Mouse (Mus musculus) MEL (cell line): ENCODE data around the gene Aplf.

Experiments used
- CTCF ChIP-seq, 3 experiments: IDR thresholded peaks in 2 of 3; conservative IDR thresholded peaks in 1 of 3; 2 replicates each; pipeline ENCODE4 v1.5.1; 2011 to 2012; ENCODE audit warnings: low read length in 3 of 3, low read depth in 2 of 3, mild to moderate bottlenecking in 2 of 3, improper control_type of control experiment in 1 of 3, inconsistent platforms in 1 of 3, mixed read lengths in 1 of 3, moderate library complexity in 1 of 3; ENCODE audit not compliant: control insufficient read depth in 1 of 3, insufficient read depth in 1 of 3, poor library complexity in 1 of 3, severe bottlenecking in 1 of 3
- SIN3A ChIP-seq: IDR thresholded peaks from 2 replicates; pipeline ENCODE4 v1.6.1; 2012; ENCODE audit warnings: low read length, improper control_type of control experiment, inconsistent platforms

DNA sequence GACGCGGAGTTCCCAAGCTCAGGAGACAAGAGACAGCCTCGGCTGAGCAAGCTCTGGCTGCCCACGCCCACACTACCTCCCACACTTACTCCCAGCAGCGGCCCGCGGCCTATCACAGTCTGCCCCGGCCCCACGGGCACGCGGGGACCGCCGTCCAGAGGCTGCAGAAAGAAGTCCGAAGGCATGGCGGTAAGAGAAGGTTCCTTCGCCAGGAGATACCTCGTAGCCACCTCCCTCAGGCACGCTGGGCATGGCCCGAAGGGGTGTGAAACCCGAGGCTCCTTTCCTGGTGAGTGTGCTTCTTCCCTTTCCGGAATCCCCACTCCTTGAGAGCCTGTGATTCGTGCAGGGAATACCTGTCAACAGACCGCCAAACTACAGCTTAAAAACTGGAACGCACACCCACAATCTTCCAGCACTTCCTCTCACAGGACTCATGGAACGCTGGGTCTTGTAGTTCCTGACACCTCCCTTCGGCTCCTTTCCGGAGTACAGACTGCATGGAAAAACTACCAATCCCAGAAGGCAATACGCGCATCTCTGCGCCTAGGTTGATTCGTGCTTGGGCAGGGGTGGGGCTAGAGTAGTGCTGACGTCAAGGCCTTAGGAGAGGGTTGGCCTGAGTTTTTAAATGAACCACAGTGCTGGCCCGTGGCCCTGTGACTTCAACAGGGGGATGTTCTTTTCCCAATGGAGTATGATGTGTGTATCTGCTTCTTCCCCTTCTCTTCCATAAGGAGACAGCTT is at the start of gene Aplf:
- TF ChIP-seq CTCF (IDR thresholded peaks at IDR 0.05 in 2 of 3, conservative IDR thresholded peaks at IDR 0.05 in 1 of 3; ENCODE audit: control insufficient read depth in 1 of 3, insufficient read depth in 1 of 3, low read depth in 2 of 3, low read length in 3 of 3, poor library complexity in 1 of 3, severe bottlenecking in 1 of 3) (no peak), SIN3A (peak; percentile 99)
